Mouse (Mus musculus) erythroblast, embryonic 14.5 days (primary cell): ENCODE data around the gene Pprc1. TPM values are rescaled to one million over a fixed set of nuclear protein-coding genes. Genes with fewer than 3 reads are reported as not detected.

ENCODE experiments used
- H3K27me3 ChIP-seq: 2 replicates; pipeline ENCODE4 v1.6.1; 2012; ENCODE audit warnings: inconsistent platforms; ENCODE audit not compliant: control insufficient read depth
- H3K36me3 ChIP-seq: 2 replicates; pipeline ENCODE4 v1.6.1; 2012; ENCODE audit warnings: mild to moderate bottlenecking, inconsistent platforms; ENCODE audit not compliant: control insufficient read depth
- H3K4me1 ChIP-seq: 2 replicates; pipeline ENCODE4 v1.6.1; 2012; ENCODE audit warnings: inconsistent platforms; ENCODE audit not compliant: control insufficient read depth
- H3K4me3 ChIP-seq: replicated peaks from 2 replicates; pipeline ENCODE3; 2012; ENCODE audit warnings: moderate library complexity, mild to moderate bottlenecking, inconsistent platforms
- H3K9me3 ChIP-seq: 2 replicates; pipeline ENCODE4 v1.6.1; 2012; ENCODE audit warnings: low read length, inconsistent platforms, mixed read lengths; ENCODE audit not compliant: control insufficient read depth
- GATA1 ChIP-seq: IDR thresholded peaks from 2 replicates; pipeline ENCODE4 v1.6.1; 2012; ENCODE audit warnings: low read length, inconsistent platforms, mixed read lengths
- TAL1 ChIP-seq: IDR thresholded peaks from 3 replicates; pipeline ENCODE4 v1.6.1; 2012; ENCODE audit warnings: low read length, inconsistent platforms, mixed read lengths
- polyA plus RNA-seq: library from polyadenylated mRNA; stranded (reverse); fragments of >175 nt; gene quantifications from 2 replicates; pipeline ENCODE4 v1.2.3, GENCODE M21; 2012

The Pprc1 gene
- polyA plus RNA-seq, 1 experiment = 1.9 TPM

DNA sequence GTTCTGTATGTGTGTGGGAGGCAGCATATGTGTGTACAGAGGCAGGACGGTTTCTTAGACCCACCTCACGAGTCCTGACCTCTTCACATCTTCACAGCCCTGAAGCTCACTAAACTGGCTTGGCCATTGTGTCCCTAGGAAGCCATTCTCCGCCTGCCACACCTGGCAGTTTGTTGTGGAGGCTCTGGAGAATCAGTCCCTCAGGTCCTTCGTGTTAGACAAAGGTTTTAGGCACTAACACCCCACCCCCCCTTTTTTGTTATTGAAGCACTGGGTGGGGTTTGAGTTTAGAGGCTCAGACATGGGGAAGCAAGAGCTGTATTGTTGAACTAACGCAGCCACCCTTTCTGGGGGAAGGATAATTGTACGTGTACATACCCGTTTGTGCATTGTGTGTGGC is 28.6 kb downstream of the Pprc1 start:
- no peaks in the 10 kb centered on the region for H3K27me3 ChIP-seq
- TF ChIP-seq GATA1 = no peak
- no peak for TF ChIP-seq TAL1
- peaks cover 72% of the 10 kb centered on the region for H3K36me3 ChIP-seq
- no peaks in the 10 kb centered on the region for H3K9me3 ChIP-seq
- peaks cover 64% of the 10 kb centered on the region for H3K4me1 ChIP-seq
- H3K4me3 ChIP-seq = no peak overlapping the region

DNA sequence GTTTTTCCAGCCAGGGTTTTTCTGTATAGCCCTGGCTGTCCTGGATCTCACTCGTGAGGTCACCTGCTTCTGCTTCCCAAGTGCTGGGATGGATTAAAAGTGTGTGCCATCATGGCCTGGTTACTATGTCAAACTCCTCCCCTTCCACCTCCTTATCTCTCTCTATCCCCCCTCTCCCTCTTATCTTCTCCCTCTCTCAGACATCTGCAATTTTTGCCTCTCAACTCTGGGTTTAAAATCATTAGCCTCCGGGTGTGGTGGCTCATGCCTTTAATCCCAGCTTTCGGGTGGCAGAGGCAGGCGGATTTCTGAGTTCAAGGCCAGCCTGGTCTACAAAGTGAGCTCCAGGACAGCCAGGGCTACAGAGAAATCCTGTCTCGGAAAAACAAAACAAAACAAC is 29.6 kb downstream of the Pprc1 start:
- TF ChIP-seq GATA1 (peak; percentile 34), TAL1 (no peak)
- H3K4me3 ChIP-seq = no peak overlapping the region
- no peaks in the 10 kb centered on the region for H3K9me3 ChIP-seq
- H3K4me1 ChIP-seq = peaks cover 67% of the 10 kb centered on the region
- H3K36me3 ChIP-seq = peaks cover 73% of the 10 kb centered on the region
- no peaks in the 10 kb centered on the region for H3K27me3 ChIP-seq

DNA sequence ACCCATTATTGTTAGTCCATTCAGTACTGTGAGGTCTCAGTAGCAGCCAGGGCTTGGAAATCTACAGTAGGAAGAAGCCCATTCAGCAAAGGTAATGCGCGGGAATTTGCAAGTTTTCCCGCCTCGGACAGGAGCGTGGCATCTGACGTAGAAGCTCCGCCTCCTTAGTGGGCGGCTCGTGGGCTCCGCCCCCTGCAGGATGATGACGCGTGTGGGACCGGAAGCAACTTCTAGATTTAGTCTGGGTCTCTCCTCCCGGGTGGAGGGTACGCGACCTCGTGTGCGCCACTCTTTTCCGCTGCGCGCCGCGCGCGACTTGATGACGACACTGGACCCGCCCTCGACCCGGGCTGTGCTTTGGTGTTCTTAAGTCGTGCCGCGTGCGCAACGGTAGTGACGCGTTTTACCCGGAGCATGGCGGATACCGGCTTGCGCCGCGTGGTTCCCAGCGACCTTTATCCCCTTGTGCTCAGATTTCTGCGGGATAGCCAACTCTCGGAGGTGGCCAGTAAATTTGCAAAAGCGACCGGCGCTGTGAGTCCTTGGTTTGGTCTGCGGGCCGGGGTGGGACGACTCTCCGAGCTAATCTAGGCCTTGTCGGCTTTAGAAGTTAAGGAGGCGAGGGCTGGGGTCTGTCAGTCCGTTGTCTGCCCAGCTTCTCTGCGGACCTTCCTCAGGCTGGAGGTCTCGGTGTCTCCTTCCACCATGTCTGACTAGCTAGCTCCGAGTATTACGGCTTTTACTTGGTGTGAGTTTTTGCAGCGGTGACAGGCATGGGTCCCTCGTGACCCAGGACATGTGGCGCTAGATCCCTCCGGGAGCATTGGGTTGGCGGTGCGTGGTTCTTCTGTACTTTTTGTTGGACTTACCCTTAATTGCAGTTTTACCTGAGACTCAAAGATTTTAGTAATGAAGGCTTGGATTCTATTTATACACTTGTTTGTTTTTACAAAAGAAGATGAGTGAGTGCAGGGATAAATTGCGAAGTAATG is 31.2 kb downstream of the Pprc1 start, which contains the start of gene Nolc1:
TSS of gene Nolc1 (plus strand) at position 248 of the 992 bp plus-strand sequence.
- Histone ChIP-seq H3K9me3 (no peaks in the 10 kb centered on the region), H3K4me1 (peaks cover 67% of the 10 kb centered on the region), H3K27me3 (no peaks in the 10 kb centered on the region), H3K4me3 (peak within 1 kb of the TSS; percentile 73), H3K36me3 (peaks cover 74% of the 10 kb centered on the region)
- TF ChIP-seq TAL1 = no peak
- no peak for TF ChIP-seq GATA1

DNA sequence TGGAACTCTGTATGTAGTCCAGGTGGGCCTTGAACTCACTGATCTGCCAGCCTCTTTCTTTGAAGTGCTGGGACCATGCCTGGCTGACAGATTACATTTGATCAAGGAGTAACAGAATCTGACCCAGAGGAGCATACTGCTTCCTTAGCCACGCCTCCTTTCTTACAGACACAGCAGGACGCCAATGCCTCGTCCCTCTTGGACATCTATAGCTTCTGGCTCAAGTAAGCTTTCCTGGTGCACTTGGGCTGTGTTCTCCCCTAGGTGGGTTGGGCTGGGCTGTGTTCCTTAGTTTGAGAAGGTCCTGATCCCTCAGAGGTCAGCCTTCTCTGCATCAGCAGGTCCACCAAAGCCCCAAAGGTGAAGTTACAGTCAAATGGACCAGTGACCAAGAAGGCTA is 33.8 kb downstream of the Pprc1 start:
- H3K4me1 ChIP-seq = peaks cover 49% of the 10 kb centered on the region
- H3K27me3 ChIP-seq = no peaks in the 10 kb centered on the region
- TF ChIP-seq GATA1 = no peak
- no peak for TF ChIP-seq TAL1
- H3K4me3 ChIP-seq = no peak overlapping the region
- no peaks in the 10 kb centered on the region for H3K9me3 ChIP-seq
- peaks cover 74% of the 10 kb centered on the region for H3K36me3 ChIP-seq

DNA sequence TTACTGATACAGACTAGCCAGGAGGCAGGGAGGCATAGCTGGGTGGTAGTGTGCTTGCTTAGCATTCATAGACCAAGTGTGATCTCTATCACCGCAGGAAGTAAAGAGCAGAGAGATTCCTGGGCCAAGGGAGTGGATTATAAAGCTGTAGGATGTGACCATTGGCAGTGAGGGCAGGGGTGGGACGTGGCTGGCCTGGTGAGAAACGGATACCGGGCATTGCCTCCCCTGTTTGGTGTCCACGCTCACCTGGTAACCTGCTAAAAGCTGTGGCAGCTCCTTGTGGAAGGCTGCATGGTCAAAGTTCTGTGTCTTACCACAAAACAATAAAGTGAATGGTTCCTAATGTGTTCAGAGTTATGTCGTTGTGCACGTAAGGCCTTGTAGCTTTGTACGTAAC is 40.5 kb downstream of the Pprc1 start:
- no peak for TF ChIP-seq GATA1
- TF ChIP-seq TAL1 = no peak
- peaks cover 4% of the 10 kb centered on the region for H3K4me1 ChIP-seq
- no peaks in the 10 kb centered on the region for H3K9me3 ChIP-seq
- H3K27me3 ChIP-seq = no peaks in the 10 kb centered on the region
- peaks cover 57% of the 10 kb centered on the region for H3K36me3 ChIP-seq
- H3K4me3 ChIP-seq = no peak overlapping the region

DNA sequence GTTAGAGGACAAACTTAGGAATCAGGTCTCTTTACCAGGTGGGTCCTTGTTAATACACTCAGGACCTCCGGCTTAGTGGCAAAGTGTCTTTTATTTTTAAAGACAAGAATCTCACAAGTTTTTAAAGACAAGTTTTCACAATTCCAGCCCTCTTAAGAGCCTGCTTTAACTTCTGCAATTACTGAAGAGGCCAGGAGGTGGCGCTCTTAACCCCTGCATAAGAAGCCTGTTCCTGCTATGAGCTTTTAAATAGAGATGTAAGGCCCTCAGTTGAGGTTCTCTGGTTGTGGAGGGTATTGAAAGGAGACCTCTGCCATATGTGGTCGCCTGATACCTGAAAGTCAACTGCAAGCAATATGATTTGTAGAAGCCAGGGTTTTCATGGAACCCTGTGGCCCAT is 41.7 kb downstream of the Pprc1 start:
- peaks cover 46% of the 10 kb centered on the region for H3K36me3 ChIP-seq
- TF ChIP-seq GATA1 (no peak), TAL1 (no peak)
- no peaks in the 10 kb centered on the region for H3K9me3 ChIP-seq
- no peak overlapping the region for H3K4me3 ChIP-seq
- H3K27me3 ChIP-seq = no peaks in the 10 kb centered on the region
- H3K4me1 ChIP-seq = peaks cover 4% of the 10 kb centered on the region

DNA sequence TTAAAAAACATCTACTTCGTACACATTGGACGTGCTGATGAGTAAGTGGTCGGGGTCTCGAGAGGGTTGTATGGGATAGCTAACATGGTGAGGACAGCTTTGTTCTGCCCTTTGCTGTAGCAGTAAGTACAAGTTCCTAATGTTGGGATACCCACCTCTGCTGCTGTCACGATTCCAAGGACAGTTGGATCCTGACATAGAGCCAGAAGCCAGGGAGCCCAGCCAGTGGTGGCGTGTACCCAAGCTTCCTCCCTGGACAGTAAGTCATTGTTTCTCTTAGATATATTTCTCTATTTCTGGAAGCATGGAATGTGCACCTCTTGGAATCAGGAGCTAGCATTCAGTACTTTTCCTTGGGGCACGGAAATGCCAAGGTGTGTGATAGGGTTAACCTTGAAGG is 43.2 kb downstream of the Pprc1 start:
- TF ChIP-seq GATA1 (no peak), TAL1 (no peak)
- peaks cover 4% of the 10 kb centered on the region for H3K4me1 ChIP-seq
- H3K4me3 ChIP-seq = no peak overlapping the region
- H3K27me3 ChIP-seq = no peaks in the 10 kb centered on the region
- no peaks in the 10 kb centered on the region for H3K9me3 ChIP-seq
- peaks cover 31% of the 10 kb centered on the region for H3K36me3 ChIP-seq

DNA sequence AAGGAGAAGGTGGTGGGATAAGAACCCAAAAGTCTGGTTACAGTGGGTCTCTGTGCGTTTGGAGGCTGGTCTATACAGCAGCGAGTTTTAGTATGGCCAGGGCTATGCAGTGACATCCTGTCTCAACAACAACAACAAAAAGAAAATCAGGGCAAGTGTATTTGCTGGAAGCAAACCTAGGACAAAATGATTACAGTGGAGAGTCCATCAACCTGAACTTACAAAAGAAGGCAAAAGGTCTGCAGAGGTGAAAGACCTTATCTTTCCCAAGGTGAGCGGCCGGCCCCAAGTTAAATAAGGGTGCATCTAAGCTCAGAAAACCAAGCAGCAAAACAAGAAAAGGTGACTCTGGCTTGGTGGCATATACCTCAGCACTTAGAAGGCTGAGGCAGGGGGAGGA is 47.0 kb downstream of the Pprc1 start:
- no peaks in the 10 kb centered on the region for H3K27me3 ChIP-seq
- peaks cover 2% of the 10 kb centered on the region; the same call in 1 of the 2 replicates for H3K9me3 ChIP-seq
- peaks cover 4% of the 10 kb centered on the region for H3K4me1 ChIP-seq
- TF ChIP-seq TAL1 (no peak), GATA1 (no peak)
- no peak overlapping the region for H3K4me3 ChIP-seq
- H3K36me3 ChIP-seq = no peaks in the 10 kb centered on the region

DNA sequence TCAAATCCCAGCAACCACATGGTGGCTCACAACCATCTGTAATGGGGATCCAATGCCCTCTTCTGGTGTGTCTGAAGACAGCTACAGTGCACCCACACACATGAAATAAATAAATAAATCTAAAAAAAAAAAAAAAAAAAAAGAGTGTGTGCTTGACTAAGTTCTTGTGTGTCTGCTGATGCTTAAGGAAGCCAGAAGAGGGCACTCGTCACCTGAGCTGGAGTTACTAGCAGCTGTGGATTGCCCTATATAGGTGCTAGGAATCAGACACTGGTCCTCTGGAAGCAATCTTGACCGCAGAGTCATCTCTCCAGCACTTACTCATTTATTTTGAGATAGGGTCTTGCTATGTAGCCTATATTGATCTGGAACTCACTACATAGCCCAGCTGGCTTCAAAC is 49.5 kb downstream of the Pprc1 start:
- no peak for TF ChIP-seq TAL1
- no peak for TF ChIP-seq GATA1
- Histone ChIP-seq H3K4me1 (no peaks in the 10 kb centered on the region; the same call in 1 of the 2 replicates), H3K4me3 (no peak overlapping the region), H3K9me3 (peaks cover 2% of the 10 kb centered on the region; the same call in 1 of the 2 replicates), H3K36me3 (no peaks in the 10 kb centered on the region), H3K27me3 (no peaks in the 10 kb centered on the region)
